Mouse (Mus musculus) spleen, postnatal 10 days (tissue): ENCODE data around the gene Car4.

Experiments
- DNase-seq, 2 experiments: peaks; one replicate each; pipeline ENCODE4 v3.0.0; 2021 to 2022; ENCODE audit warnings: low spot score in 2 of 2

Gene Car4

DNA sequence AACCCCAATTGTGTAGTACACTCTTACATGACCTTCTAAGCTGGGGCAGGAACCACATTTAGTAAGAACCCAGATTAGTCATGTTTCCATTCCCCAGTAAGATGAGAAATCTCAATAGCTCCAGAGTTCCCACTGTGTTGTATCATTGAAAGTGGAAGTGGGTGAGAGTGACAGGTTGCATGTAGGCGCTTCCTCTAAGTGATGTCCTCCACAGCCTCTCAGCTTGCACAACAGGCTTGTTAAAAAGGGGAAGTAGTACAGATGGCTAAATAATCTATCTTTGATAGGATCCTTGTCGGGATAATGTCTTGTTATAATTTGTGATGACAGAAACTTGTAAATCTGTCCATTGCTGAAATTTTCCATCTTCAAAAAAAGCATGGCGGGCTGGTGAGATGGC, 46.0 kb downstream of the Car4 start:
- DNase-seq, result no peak

DNA sequence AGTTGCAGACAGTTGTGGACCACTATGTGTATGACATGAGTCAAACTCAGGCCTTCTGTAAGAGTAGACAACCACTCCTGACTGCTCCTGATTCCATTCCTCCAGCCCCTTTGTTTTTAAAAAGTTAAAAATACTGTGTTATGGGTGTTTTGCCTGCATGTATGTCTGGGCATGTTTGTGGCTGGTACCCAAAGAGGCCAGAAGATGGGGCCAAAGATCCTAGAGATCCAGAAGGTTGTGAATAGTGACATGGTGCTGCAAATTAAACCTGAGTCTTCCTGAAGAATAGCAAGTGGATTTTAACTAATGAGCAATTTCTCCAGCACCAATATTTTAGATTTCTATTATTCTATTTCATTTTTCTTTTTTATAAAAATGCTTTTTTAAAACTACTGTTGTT, 55.5 kb downstream of the Car4 start:
- no peak for DNase-seq
